Mouse (Mus musculus): ENCODE measurements around the gene Atp4a. TPM values are rescaled to one million over a fixed set of nuclear protein-coding genes. Genes with fewer than 3 reads are reported as not detected.

The Atp4a gene
- 2.0 and 2.1 TPM in 2 replicates for polyA plus RNA-seq (2014; fragmentation: Nextera tagmentation; extraction: Ambion mirVana)

- H3K9me3 ChIP-seq (ENCODE audit: control insufficient read depth, low read length): no peaks in the 10 kb centered on the region
- 0 out of 2 replicates have a peak, but pooled peaks cover under 1% of the 10 kb centered on the region for H3K4me1 ChIP-seq (replicated peaks; ENCODE audit: control insufficient read depth, insufficient read depth, low read length)
- no peak within 1 kb of the TSS for H3K27ac ChIP-seq
- H3K4me2 ChIP-seq (replicated peaks): no peak within 1 kb of the TSS
- H3K36me3 ChIP-seq (replicated peaks; ENCODE audit: control insufficient read depth, insufficient read depth): no peaks in the 10 kb centered on the region
- DNase-seq (ENCODE audit: low spot score) (no peak), ATAC-seq (ENCODE audit: low FRiP score) (no peak)
- no peak within 1 kb of the TSS for H3K9ac ChIP-seq
- no peak within 1 kb of the TSS for H3K4me3 ChIP-seq (replicated peaks; ENCODE audit: low read length)
- 83% methylated on average over 3 of the region's 3 CpGs for WGBS
- H3K27me3 ChIP-seq (ENCODE audit: control insufficient read depth, insufficient read depth, low read length): peaks cover 6% of the 10 kb centered on the region; the same call in 1 of the 2 replicates
These were observed at the start of gene Atp4a for GRCm38 (mm10) chr7:30711942-30712341. TSS of gene Atp4a (plus strand) at chr7:30712209.

GRCm38 (mm10) chr7:30664529-30665200 is 47.3 kb upstream of the Atp4a start, which contains the start of gene Haus5:
TSS of gene Haus5 (minus strand) at chr7:30664994.
- DNase-seq (ENCODE audit: low spot score) (peak; percentile 99), ATAC-seq (ENCODE audit: low FRiP score) (peak; percentile 94)
- H3K4me3 ChIP-seq (replicated peaks; ENCODE audit: low read length): peak within 1 kb of the TSS; percentile 50
- peak within 1 kb of the TSS; percentile 80 for H3K27ac ChIP-seq
- no peaks in the 10 kb centered on the region for H3K9me3 ChIP-seq (ENCODE audit: control insufficient read depth, low read length)
- peak within 1 kb of the TSS; percentile 79 for H3K9ac ChIP-seq
- H3K4me2 ChIP-seq (replicated peaks): peak within 1 kb of the TSS; percentile 86
- no peaks in the 10 kb centered on the region for H3K27me3 ChIP-seq (ENCODE audit: control insufficient read depth, insufficient read depth, low read length)
- WGBS: 2% methylated on average over 34 of the region's 34 CpGs
- peaks cover 18% of the 10 kb centered on the region for H3K36me3 ChIP-seq (replicated peaks; ENCODE audit: control insufficient read depth, insufficient read depth)
- peaks cover 12% of the 10 kb centered on the region for H3K4me1 ChIP-seq (replicated peaks; ENCODE audit: control insufficient read depth, insufficient read depth, low read length)

GRCm38 (mm10) chr7:30665321-30665720 is 46.7 kb upstream of the Atp4a start:
- WGBS: 6% methylated on average over 11 of the region's 11 CpGs
- Histone ChIP-seq H3K4me2 (replicated peaks) (peak overlapping the region; percentile 86), H3K4me1 (replicated peaks; ENCODE audit: control insufficient read depth, insufficient read depth, low read length) (peaks cover 12% of the 10 kb centered on the region), H3K9me3 (ENCODE audit: control insufficient read depth, low read length) (no peaks in the 10 kb centered on the region), H3K36me3 (replicated peaks; ENCODE audit: control insufficient read depth, insufficient read depth) (peaks cover 12% of the 10 kb centered on the region), H3K9ac (peak overlapping the region; percentile 79), H3K27ac (peak overlapping the region; percentile 80), H3K27me3 (ENCODE audit: control insufficient read depth, insufficient read depth, low read length) (no peaks in the 10 kb centered on the region), H3K4me3 (replicated peaks; ENCODE audit: low read length) (peak overlapping the region; percentile 50)
- ATAC-seq (ENCODE audit: low FRiP score) (peak; percentile 66; the same call in 1 of the 2 replicates), DNase-seq (ENCODE audit: low spot score) (no peak)

- 34% methylated on average over 3 of the region's 3 CpGs for WGBS
- Histone ChIP-seq H3K36me3 (replicated peaks; ENCODE audit: control insufficient read depth, insufficient read depth) (no peaks in the 10 kb centered on the region), H3K27me3 (ENCODE audit: control insufficient read depth, insufficient read depth, low read length) (no peaks in the 10 kb centered on the region), H3K27ac (no peak overlapping the region), H3K4me1 (replicated peaks; ENCODE audit: control insufficient read depth, insufficient read depth, low read length) (peaks cover 11% of the 10 kb centered on the region), H3K9ac (no peak overlapping the region), H3K4me2 (replicated peaks) (no peak overlapping the region), H3K9me3 (ENCODE audit: control insufficient read depth, low read length) (no peaks in the 10 kb centered on the region), H3K4me3 (replicated peaks; ENCODE audit: low read length) (no peak overlapping the region)
- no peak for ATAC-seq (ENCODE audit: low FRiP score)
- DNase-seq (ENCODE audit: low spot score): peak; percentile 45
These were observed 42.8 kb upstream of the Atp4a start for GRCm38 (mm10) chr7:30669229-30669628.

GRCm38 (mm10) chr7:30671480-30671879 is 40.5 kb upstream of the Atp4a start, which contains the start of gene Pmis2:
TSS of gene Pmis2 (minus strand) at chr7:30671605.
- no peaks in the 10 kb centered on the region for H3K9me3 ChIP-seq (ENCODE audit: control insufficient read depth, low read length)
- no peak within 1 kb of the TSS for H3K27ac ChIP-seq
- ATAC-seq (ENCODE audit: low FRiP score): no peak
- no peak within 1 kb of the TSS for H3K9ac ChIP-seq
- WGBS: 72% methylated on average over 9 of the region's 9 CpGs
- no peak within 1 kb of the TSS for H3K4me3 ChIP-seq (replicated peaks; ENCODE audit: low read length)
- H3K4me2 ChIP-seq (replicated peaks): no peak within 1 kb of the TSS
- H3K4me1 ChIP-seq (replicated peaks; ENCODE audit: control insufficient read depth, insufficient read depth, low read length): no peaks in the 10 kb centered on the region
- H3K27me3 ChIP-seq (ENCODE audit: control insufficient read depth, insufficient read depth, low read length): 0 out of 2 replicates have a peak, but pooled peaks cover 4% of the 10 kb centered on the region
- no peaks in the 10 kb centered on the region for H3K36me3 ChIP-seq (replicated peaks; ENCODE audit: control insufficient read depth, insufficient read depth)
- no peak for DNase-seq (ENCODE audit: low spot score)

- DNase-seq (ENCODE audit: low spot score) (peak; percentile 41), ATAC-seq (ENCODE audit: low FRiP score) (no peak)
- H3K36me3 ChIP-seq (replicated peaks; ENCODE audit: control insufficient read depth, insufficient read depth): no peaks in the 10 kb centered on the region
These were observed 33.6 kb upstream of the Atp4a start for GRCm38 (mm10) chr7:30678263-30678975.

GRCm38 (mm10) chr7:30681897-30682296 is 30.1 kb upstream of the Atp4a start:
- no peak overlapping the region for H3K9ac ChIP-seq
- no peak overlapping the region for H3K4me2 ChIP-seq (replicated peaks)
- H3K9me3 ChIP-seq (ENCODE audit: control insufficient read depth, low read length): no peaks in the 10 kb centered on the region
- ATAC-seq (ENCODE audit: low FRiP score) (no peak), DNase-seq (ENCODE audit: low spot score) (no peak)
- no peak overlapping the region for H3K27ac ChIP-seq
- H3K4me1 ChIP-seq (replicated peaks; ENCODE audit: control insufficient read depth, insufficient read depth, low read length): no peaks in the 10 kb centered on the region
- whole genome bisulfite sequencing: 81% methylated on average over 5 of the region's 5 CpGs
- H3K36me3 ChIP-seq (replicated peaks; ENCODE audit: control insufficient read depth, insufficient read depth): no peaks in the 10 kb centered on the region
- H3K4me3 ChIP-seq (replicated peaks; ENCODE audit: low read length): no peak overlapping the region
- H3K27me3 ChIP-seq (ENCODE audit: control insufficient read depth, insufficient read depth, low read length): 0 out of 2 replicates have a peak, but pooled peaks cover under 1% of the 10 kb centered on the region

More at GRCm38 (mm10) chr7:30678263-30678975, 33.6 kb upstream of the Atp4a start:
- Histone ChIP-seq H3K27ac (no peak overlapping the region), H3K9ac (no peak overlapping the region), H3K4me1 (replicated peaks; ENCODE audit: control insufficient read depth, insufficient read depth, low read length) (no peaks in the 10 kb centered on the region), H3K4me3 (replicated peaks; ENCODE audit: low read length) (no peak overlapping the region), H3K27me3 (ENCODE audit: control insufficient read depth, insufficient read depth, low read length) (0 out of 2 replicates have a peak, but pooled peaks cover 4% of the 10 kb centered on the region), H3K4me2 (replicated peaks) (no peak overlapping the region), H3K9me3 (ENCODE audit: control insufficient read depth, low read length) (no peaks in the 10 kb centered on the region)
- 69% methylated on average over 5 of the region's 5 CpGs for WGBS

GRCm38 (mm10) chr7:30683425-30683824 is 28.6 kb upstream of the Atp4a start:
- Histone ChIP-seq H3K4me1 (replicated peaks; ENCODE audit: control insufficient read depth, insufficient read depth, low read length) (no peaks in the 10 kb centered on the region), H3K9ac (no peak overlapping the region), H3K4me2 (replicated peaks) (no peak overlapping the region), H3K27me3 (ENCODE audit: control insufficient read depth, insufficient read depth, low read length) (peaks cover 14% of the 10 kb centered on the region), H3K27ac (no peak overlapping the region), H3K9me3 (ENCODE audit: control insufficient read depth, low read length) (no peaks in the 10 kb centered on the region), H3K36me3 (replicated peaks; ENCODE audit: control insufficient read depth, insufficient read depth) (no peaks in the 10 kb centered on the region), H3K4me3 (replicated peaks; ENCODE audit: low read length) (no peak overlapping the region)
- DNase-seq (ENCODE audit: low spot score): no peak
- WGBS: 81% methylated on average over 2 of the region's 2 CpGs
- no peak for ATAC-seq (ENCODE audit: low FRiP score)

GRCm38 (mm10) chr7:30688325-30688724 is 23.7 kb upstream of the Atp4a start:
- DNase-seq (ENCODE audit: low spot score): no peak
- no peaks in the 10 kb centered on the region for H3K9me3 ChIP-seq (ENCODE audit: control insufficient read depth, low read length)
- 73% methylated on average over 6 of the region's 6 CpGs for WGBS

More at GRCm38 (mm10) chr7:30688325-30688724, 23.7 kb upstream of the Atp4a start:
- no peak for ATAC-seq (ENCODE audit: low FRiP score)
- Histone ChIP-seq H3K9ac (no peak overlapping the region), H3K4me3 (replicated peaks; ENCODE audit: low read length) (no peak overlapping the region), H3K36me3 (replicated peaks; ENCODE audit: control insufficient read depth, insufficient read depth) (no peaks in the 10 kb centered on the region), H3K27me3 (ENCODE audit: control insufficient read depth, insufficient read depth, low read length) (peaks cover 15% of the 10 kb centered on the region), H3K27ac (no peak overlapping the region), H3K4me2 (replicated peaks) (no peak overlapping the region), H3K4me1 (replicated peaks; ENCODE audit: control insufficient read depth, insufficient read depth, low read length) (no peaks in the 10 kb centered on the region)

Data from hindbrain, embryonic 14.5 days (tissue).